Mouse (Mus musculus) hindbrain, embryonic 16.5 days (tissue): ENCODE measurements around the gene H3f3b. TPM values are rescaled to one million over a fixed set of nuclear protein-coding genes. Genes with fewer than 3 reads are reported as not detected.
"Not testable (repeated sequence)": the region's sequence is repeated elsewhere in the genome, so short reads cannot be mapped to it uniquely, and the experiment has no call there.

Experiments
- ATAC-seq: fragments of 200-750 bp; cut with Nextera tagmentation; 2 replicates; pipeline ENCODE4 v1.8.0; 2017; ENCODE audit warnings: moderate TSS enrichment, moderate library complexity
- H3K27ac ChIP-seq: fragments of 300-500 bp; sonication (generic); 2 replicates; pipeline ENCODE4 v1.5.1; 2014; ENCODE audit warnings: low read depth, mild to moderate bottlenecking, control low read depth, low read length, moderate library complexity
- H3K27me3 ChIP-seq: fragments of 300-500 bp; sonication (generic); replicated peaks from 2 replicates; pipeline ENCODE4 v1.6.1; 2014; ENCODE audit warnings: low read length; ENCODE audit not compliant: control insufficient read depth, insufficient read depth
- H3K36me3 ChIP-seq: fragments of 300-500 bp; sonication (generic); 2 replicates; pipeline ENCODE4 v1.6.1; 2014; ENCODE audit warnings: mild to moderate bottlenecking, low read length, moderate library complexity, mixed read lengths; ENCODE audit not compliant: control insufficient read depth, insufficient read depth
- H3K4me1 ChIP-seq: fragments of 300-500 bp; sonication (generic); 2 replicates; pipeline ENCODE4 v1.6.1; 2014; ENCODE audit warnings: low read depth, low read length; ENCODE audit not compliant: control insufficient read depth, insufficient read depth
- H3K4me2 ChIP-seq: fragments of 300-500 bp; sonication (generic); 2 replicates; pipeline ENCODE4 v1.6.1; 2014; ENCODE audit warnings: mild to moderate bottlenecking, low read length, control low read depth, moderate library complexity
- H3K4me3 ChIP-seq: fragments of 300-500 bp; sonication (generic); 2 replicates; pipeline ENCODE4 v1.5.1; 2014; ENCODE audit warnings: mild to moderate bottlenecking, low read length, control low read depth, moderate library complexity
- H3K9ac ChIP-seq: fragments of 300-500 bp; sonication (generic); 2 replicates; pipeline ENCODE4 v1.6.1; 2014; ENCODE audit warnings: low read depth, mild to moderate bottlenecking, control low read depth, low read length, moderate library complexity
- H3K9me3 ChIP-seq: fragments of 300-500 bp; sonication (generic); 2 replicates; pipeline ENCODE4 v1.6.1; 2014; ENCODE audit warnings: mild to moderate bottlenecking, low read length, moderate library complexity; ENCODE audit not compliant: control insufficient read depth
- WGBS: fragments of 180-500 bp; shearing (Covaris S2); extraction: QIAGEN DNeasy Blood & Tissue Kit; methylation state at CpG from one replicate; pipeline ENCODE4 v1.1.7; 2014; 5-methylcytosine and 5-hydroxymethylcytosine counted together
- polyA plus RNA-seq: library from polyadenylated mRNA; unstranded; fragments of >200 nt; fragmentation: Nextera tagmentation; extraction: Ambion mirVana; gene quantifications from 2 replicates; pipeline ENCODE4 v1.2.1, GENCODE M21; 2015

Gene H3f3b
- polyA plus RNA-seq, 1 experiment from 2014 or later = 1,603 TPM

DNA sequence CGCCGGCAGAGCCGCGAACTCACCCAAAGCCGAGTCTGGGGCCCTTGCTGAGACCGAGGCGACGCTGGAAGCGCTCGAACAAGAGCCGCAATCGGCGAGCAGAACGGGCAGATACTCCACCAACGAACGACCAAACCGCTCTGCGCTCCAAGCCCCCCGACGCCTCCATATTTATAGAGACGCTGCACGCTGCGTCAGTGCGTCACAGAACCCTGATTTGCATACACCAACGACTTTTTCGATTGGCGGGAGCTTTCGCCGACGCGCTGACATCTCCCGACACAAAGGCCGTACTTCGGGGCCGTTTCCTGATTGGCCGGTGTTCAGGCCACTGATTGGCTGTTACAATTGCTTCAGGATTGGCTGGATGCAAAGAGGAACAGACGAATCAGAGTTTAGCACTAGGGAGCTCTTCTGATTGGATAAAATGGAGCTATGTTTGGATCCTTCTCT lies 3.4 kb downstream of the H3f3b start:
- peak; percentile 97 for ATAC-seq
- peak overlapping the region; percentile 88 for H3K9ac ChIP-seq
- no peaks in the 10 kb centered on the region for H3K9me3 ChIP-seq
- H3K36me3 ChIP-seq = peaks cover 7% of the 10 kb centered on the region; the same call in 1 of the 2 replicates
- H3K4me2 ChIP-seq = no peak overlapping the region
- under 1% methylated on average over 37 of the region's 37 CpGs for WGBS
- peak overlapping the region; percentile 98 for H3K27ac ChIP-seq
- peak overlapping the region; percentile 63 for H3K4me3 ChIP-seq
- H3K4me1 ChIP-seq = peaks cover 10% of the 10 kb centered on the region
- H3K27me3 ChIP-seq = no peaks in the 10 kb centered on the region

- WGBS = under 1% methylated on average over 55 of the region's 57 CpGs
- Histone ChIP-seq H3K4me3 (peak overlapping the region; percentile 63), H3K27me3 (no peaks in the 10 kb centered on the region), H3K9me3 (no peaks in the 10 kb centered on the region), H3K4me1 (peaks cover 10% of the 10 kb centered on the region), H3K9ac (peak overlapping the region; percentile 88), H3K27ac (peak overlapping the region; percentile 98), H3K36me3 (peaks cover 7% of the 10 kb centered on the region; the same call in 1 of the 2 replicates), H3K4me2 (peak overlapping the region; percentile 52)
- peak; percentile 67 for ATAC-seq
Observed at GRCm38 (mm10) chr11:116023771-116024355, 3.9 kb downstream of the H3f3b start.

DNA sequence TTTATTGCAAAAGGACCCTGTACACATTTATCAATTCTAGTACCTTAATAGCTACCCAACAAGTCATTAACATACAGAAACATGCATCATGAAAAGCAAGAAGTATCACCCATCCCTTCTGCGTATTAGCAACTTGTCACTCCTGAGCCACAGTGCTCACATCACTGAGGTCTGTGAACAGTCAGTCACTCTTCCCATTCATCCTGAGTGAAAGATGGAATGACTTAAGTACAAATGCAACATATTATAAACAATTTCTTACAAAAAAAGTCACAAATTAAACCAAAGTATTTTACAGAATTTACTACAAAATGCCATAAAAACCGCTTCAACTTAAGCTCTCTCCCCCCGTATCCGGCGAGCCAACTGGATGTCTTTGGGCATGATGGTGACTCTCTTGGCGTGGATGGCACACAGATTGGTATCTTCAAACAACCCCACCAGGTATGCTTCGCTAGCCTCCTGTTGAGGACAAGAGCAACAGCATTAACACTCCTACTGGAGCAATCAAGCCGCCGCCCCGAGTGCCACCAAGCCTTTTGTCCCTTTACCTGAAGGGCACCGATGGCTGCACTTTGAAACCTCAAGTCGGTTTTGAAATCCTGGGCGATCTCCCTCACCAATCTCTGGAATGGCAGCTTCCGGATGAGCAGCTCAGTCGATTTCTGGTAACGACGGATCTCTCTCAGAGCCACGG lies 4.5 kb downstream of the H3f3b start:
- ATAC-seq = not testable (repeated sequence)

GRCm38 (mm10) chr11:116022256-116022780 lies 5.4 kb downstream of the H3f3b start:
- Histone ChIP-seq H3K4me2 (peak overlapping the region; percentile 76), H3K9ac (no peak overlapping the region), H3K9me3 (no peaks in the 10 kb centered on the region), H3K27ac (no peak overlapping the region), H3K27me3 (no peaks in the 10 kb centered on the region), H3K4me1 (peaks cover 10% of the 10 kb centered on the region), H3K36me3 (peaks cover 7% of the 10 kb centered on the region; the same call in 1 of the 2 replicates), H3K4me3 (peak overlapping the region; percentile 40)
- ATAC-seq = no peak
- 55% methylated on average over 4 of the region's 4 CpGs for WGBS

More for the DNA sequence above, 4.5 kb downstream of the H3f3b start:
- Histone ChIP-seq H3K4me3 (peak overlapping the region; percentile 63), H3K4me2 (peak overlapping the region; percentile 52), H3K27ac (peak overlapping the region; percentile 98), H3K9ac (peak overlapping the region; percentile 88)
- not testable (repeated sequence) for H3K4me1 ChIP-seq, H3K27me3 ChIP-seq, H3K36me3 ChIP-seq, H3K9me3 ChIP-seq
- 4% methylated on average over 17 of the region's 18 CpGs for WGBS

DNA sequence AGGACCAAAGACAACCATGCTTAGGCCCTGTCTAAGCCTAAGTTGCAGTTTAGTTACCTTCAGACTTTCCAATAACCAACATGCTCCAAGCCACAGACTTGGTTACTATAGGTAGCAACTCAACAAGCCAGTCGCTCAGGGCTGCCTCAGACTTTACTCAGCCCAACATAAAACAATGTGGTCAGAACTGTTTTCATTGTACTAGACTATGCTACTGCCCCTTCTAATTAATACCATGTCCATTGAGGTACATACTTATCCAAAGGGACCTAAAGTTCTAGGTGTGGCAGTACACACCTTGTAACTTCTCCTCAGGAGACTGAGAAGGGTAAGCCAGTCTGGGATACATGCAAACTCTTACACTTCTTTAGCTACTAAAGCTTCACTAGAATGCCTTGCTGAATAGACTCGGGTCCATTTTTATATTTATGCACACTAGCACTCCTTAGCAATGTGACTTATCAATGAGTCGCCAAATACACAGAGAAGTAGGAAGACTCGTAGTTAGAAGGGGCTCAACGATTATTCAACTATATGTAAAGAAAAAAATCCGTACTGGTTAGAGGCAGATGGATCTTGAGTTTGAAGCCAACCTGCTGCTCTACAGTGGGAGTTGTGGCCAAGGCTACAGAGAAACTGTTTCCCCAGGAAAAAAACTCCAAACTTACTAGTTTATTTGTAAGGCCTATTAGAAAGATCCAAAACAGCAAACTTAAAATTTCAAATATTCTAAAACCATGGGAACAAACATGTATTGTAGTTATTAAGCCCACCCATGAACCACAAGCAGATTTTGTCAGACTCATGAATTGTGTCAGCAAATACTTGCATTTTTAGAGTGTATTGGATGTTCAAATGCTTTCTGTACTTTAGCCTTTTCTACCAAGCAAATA lies 6.2 kb downstream of the H3f3b start:
- Histone ChIP-seq H3K9me3 (no peaks in the 10 kb centered on the region), H3K9ac (no peak overlapping the region), H3K4me3 (peak overlapping the region; percentile 25), H3K27me3 (no peaks in the 10 kb centered on the region), H3K4me2 (peak overlapping the region; percentile 76), H3K36me3 (peaks cover 7% of the 10 kb centered on the region; the same call in 1 of the 2 replicates), H3K27ac (no peak overlapping the region), H3K4me1 (peaks cover 10% of the 10 kb centered on the region)
- no peak for ATAC-seq
- WGBS = 80% methylated on average over 6 of the region's 6 CpGs

DNA sequence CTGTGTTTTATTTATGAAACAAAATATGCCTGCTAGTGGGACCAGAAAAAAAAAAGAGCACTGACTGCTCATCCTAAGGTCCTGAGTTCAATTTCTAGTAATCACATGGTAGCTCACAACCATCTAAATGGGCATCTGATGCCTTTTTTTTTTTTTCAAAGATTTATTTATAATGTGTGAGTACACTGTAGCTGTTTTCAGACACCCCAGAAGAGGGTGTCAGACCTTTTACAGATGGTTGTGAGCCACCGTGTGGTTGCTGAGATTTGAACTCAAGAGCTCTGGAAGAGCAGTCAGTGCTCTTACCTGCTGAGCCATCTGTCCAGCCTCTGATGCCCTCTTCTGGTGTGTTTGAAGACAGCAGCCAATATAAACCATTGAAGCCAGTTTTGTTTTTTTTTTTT lies 7.2 kb downstream of the H3f3b start:
- no peak overlapping the region for H3K27ac ChIP-seq
- H3K36me3 ChIP-seq = peaks cover 7% of the 10 kb centered on the region; the same call in 1 of the 2 replicates
- no peaks in the 10 kb centered on the region for H3K9me3 ChIP-seq
- H3K27me3 ChIP-seq = no peaks in the 10 kb centered on the region
- peaks cover 10% of the 10 kb centered on the region for H3K4me1 ChIP-seq
- 46% methylated on average over 1 of the region's 1 CpGs for WGBS
- H3K4me2 ChIP-seq = no peak overlapping the region
- ATAC-seq = no peak
- H3K9ac ChIP-seq = no peak overlapping the region
- no peak overlapping the region for H3K4me3 ChIP-seq

DNA sequence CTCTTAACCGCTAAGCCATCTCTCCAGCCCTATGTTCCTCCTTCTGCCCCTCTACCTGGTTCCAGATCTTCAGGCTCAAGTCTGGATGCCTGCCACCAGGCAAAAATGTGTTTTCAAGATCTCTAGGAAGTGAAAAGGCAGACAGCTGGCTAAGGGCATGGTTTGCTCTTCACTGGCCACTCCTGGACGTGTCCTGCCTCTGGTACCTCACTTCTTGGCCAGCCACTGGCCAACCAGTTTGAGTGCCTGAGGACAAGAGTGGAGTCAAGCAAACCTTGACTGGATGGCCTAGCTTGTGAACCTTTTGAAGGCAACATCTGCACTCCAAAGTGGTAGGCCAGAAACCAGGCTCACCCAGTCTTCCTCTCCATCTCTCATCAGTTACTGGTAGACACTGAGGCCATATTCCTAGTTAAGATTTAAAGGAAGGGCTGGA lies 7.8 kb downstream of the H3f3b start:
- H3K9me3 ChIP-seq = no peaks in the 10 kb centered on the region
- 74% methylated on average over 2 of the region's 2 CpGs for WGBS
- H3K27me3 ChIP-seq = no peaks in the 10 kb centered on the region
- no peak overlapping the region for H3K4me3 ChIP-seq
- peaks cover 10% of the 10 kb centered on the region for H3K4me1 ChIP-seq
- H3K27ac ChIP-seq = no peak overlapping the region
- no peak overlapping the region for H3K9ac ChIP-seq
- no peak for ATAC-seq
- no peak overlapping the region for H3K4me2 ChIP-seq
- peaks cover 7% of the 10 kb centered on the region; the same call in 1 of the 2 replicates for H3K36me3 ChIP-seq

- Histone ChIP-seq H3K9me3 (no peaks in the 10 kb centered on the region), H3K4me1 (peaks cover 10% of the 10 kb centered on the region), H3K4me2 (no peak overlapping the region), H3K4me3 (no peak overlapping the region), H3K36me3 (peaks cover 7% of the 10 kb centered on the region; the same call in 1 of the 2 replicates), H3K27me3 (no peaks in the 10 kb centered on the region), H3K9ac (no peak overlapping the region), H3K27ac (no peak overlapping the region)
- 37% methylated on average over 1 of the region's 1 CpGs for WGBS
- no peak for ATAC-seq
Observed at GRCm38 (mm10) chr11:116019360-116019791, 8.4 kb downstream of the H3f3b start.
